In genomic region chr2:151967176-151967750, GRCm38 (mm10) we compare ENCODE assay signal across 8 mouse cellular contexts. TPM values are rescaled to one million over a fixed set of nuclear protein-coding genes. Genes with fewer than 3 reads are reported as not detected.
A peak's percentile ranks its signal among the peaks of the same experiment; 100 is the strongest.
DNase-seq lines count a peak whose midpoint lies in the region; ATAC-seq lines count a peak whose summit lies in the region.
"Had no signal": no experiment of that assay in that cellular context is flagged by ENCODE, and none has a peak within 500 bp of the region (broad histone marks: within the 10 kb centered on the region; RNA-seq: fewer than 3 reads in every experiment).

No protein-coding gene starts in this region.

- no peak overlapping the region; the same call in 1 of the 2 replicates for H3K9ac ChIP-seq in hindbrain, embryonic 12.5 days
- H3K9ac ChIP-seq in midbrain, embryonic 13.5 days (replicated peaks) = peak overlapping the region; percentile 53

- H3K36me3 ChIP-seq in embryonic facial prominence, embryonic 10.5 days (replicated peaks) = peaks cover 31% of the 10 kb centered on the region
- H3K36me3 ChIP-seq in hindbrain, embryonic 12.5 days = 0 out of 2 replicates have a peak, but pooled peaks cover 6% of the 10 kb centered on the region
- peaks cover 4% of the 10 kb centered on the region; the same call in 1 of the 2 replicates for H3K36me3 ChIP-seq in midbrain, embryonic 13.5 days

- H3K4me2 ChIP-seq in hindbrain, embryonic 12.5 days (replicated peaks) = peak overlapping the region; percentile 68
- H3K4me2 ChIP-seq in midbrain, embryonic 13.5 days (replicated peaks) = peak overlapping the region; percentile 80

- H3K4me1 ChIP-seq in embryonic facial prominence, embryonic 10.5 days = peaks cover 82% of the 10 kb centered on the region
- H3K4me1 ChIP-seq in hindbrain, embryonic 12.5 days = peaks cover 80% of the 10 kb centered on the region
- H3K4me1 ChIP-seq in midbrain, embryonic 13.5 days (replicated peaks) = peaks cover 88% of the 10 kb centered on the region

- H3K27ac ChIP-seq in embryonic facial prominence, embryonic 10.5 days (replicated peaks) = peak overlapping the region; percentile 80
- H3K27ac ChIP-seq in hindbrain, embryonic 12.5 days = peak overlapping the region; percentile 82
- peak overlapping the region; percentile 93 for H3K27ac ChIP-seq in midbrain, embryonic 13.5 days

- peak; percentile 30 for ATAC-seq in hindbrain, embryonic 12.5 days (ENCODE audit: low FRiP score)
- peak; percentile 29 for ATAC-seq in midbrain, embryonic 13.5 days

- peak overlapping the region; percentile 30; the same call in 1 of the 2 replicates for H3K4me3 ChIP-seq in embryonic facial prominence, embryonic 10.5 days
- peak overlapping the region; percentile 5; the same call in 1 of the 2 replicates for H3K4me3 ChIP-seq in hindbrain, embryonic 12.5 days
- H3K4me3 ChIP-seq in midbrain, embryonic 13.5 days (replicated peaks) = peak overlapping the region; percentile 50

- no peaks in the 10 kb centered on the region for H3K9me3 ChIP-seq in embryonic facial prominence, embryonic 10.5 days
- no peaks in the 10 kb centered on the region for H3K9me3 ChIP-seq in hindbrain, embryonic 12.5 days (replicated peaks)
- no peaks in the 10 kb centered on the region for H3K9me3 ChIP-seq in midbrain, embryonic 13.5 days

- 25% methylated on average over 9 of the region's 9 CpGs for whole genome bisulfite sequencing in embryonic facial prominence, embryonic 10.5 days
- 16% methylated on average over 9 of the region's 9 CpGs for WGBS in hindbrain, embryonic 12.5 days
- WGBS in midbrain, embryonic 13.5 days = 12% methylated on average over 9 of the region's 9 CpGs

- DNase-seq in Muller cell, postnatal 12 days (ENCODE audit: inconsistent ontology term) = peak; percentile 67
- DNase-seq in embryonic facial prominence, embryonic 10.5 days (ENCODE audit: low spot score) = peak; percentile 50
- DNase-seq in adrenal gland, postnatal 4 days (ENCODE audit: low spot score in 2 of 2) = no peak
- DNase-seq in spleen, postnatal 10 days (ENCODE audit: low spot score in 2 of 2) = no peak
- DNase-seq in frontal cortex, postnatal 14 days (ENCODE audit: low spot score in 2 of 2) = no peak
- DNase-seq: adrenal gland, postnatal 10 days had no signal

- peaks cover 30% of the 10 kb centered on the region for H3K27me3 ChIP-seq in embryonic facial prominence, embryonic 10.5 days (replicated peaks; ENCODE audit: low read depth, poor library complexity, severe bottlenecking)
- no peaks in the 10 kb centered on the region for H3K27me3 ChIP-seq in hindbrain, embryonic 12.5 days
- H3K27me3 ChIP-seq in midbrain, embryonic 13.5 days = no peaks in the 10 kb centered on the region

RNA-seq across cellular contexts. Expression of gene Fam110a, which starts 12.8 kb away (rescaled TPM):
- 48.4 and 55.0 TPM in 2 replicates for polyA plus RNA-seq in embryonic facial prominence, embryonic 10.5 days (2016; fragmentation: Nextera tagmentation; extraction: Ambion mirVana)
- 78.6 and 86.0 TPM in 2 replicates for polyA plus RNA-seq in hindbrain, embryonic 12.5 days (2016; fragmentation: Nextera tagmentation; extraction: Ambion mirVana)
- polyA plus RNA-seq in midbrain, embryonic 13.5 days (2015; fragmentation: Nextera tagmentation; extraction: Ambion mirVana) = 97.0 and 97.3 TPM in 2 replicates
- total RNA-seq in adrenal gland, postnatal 4 days (2021) = 10 to 100 TPM; 13.1 to 13.4 TPM

RNA-seq across cellular contexts. Expression of gene Slc52a3, which starts 29.0 kb away (rescaled TPM):
- polyA plus RNA-seq in embryonic facial prominence, embryonic 10.5 days (2016; fragmentation: Nextera tagmentation; extraction: Ambion mirVana) = 0.63 and 0.80 TPM in 2 replicates
- 1.5 TPM in 2 replicates for polyA plus RNA-seq in hindbrain, embryonic 12.5 days (2016; fragmentation: Nextera tagmentation; extraction: Ambion mirVana)
- 0.55 and 0.99 TPM in 2 replicates for polyA plus RNA-seq in midbrain, embryonic 13.5 days (2015; fragmentation: Nextera tagmentation; extraction: Ambion mirVana)
- total RNA-seq in adrenal gland, postnatal 4 days (2021) = 1 to 10 TPM; 2.4 to 6.2 TPM

RNA-seq across cellular contexts. Expression of gene Angpt4, which starts 56.3 kb away (rescaled TPM):
- 0.27 and 0.73 TPM in 2 replicates for polyA plus RNA-seq in embryonic facial prominence, embryonic 10.5 days (2016; fragmentation: Nextera tagmentation; extraction: Ambion mirVana)
- polyA plus RNA-seq in hindbrain, embryonic 12.5 days (2016; fragmentation: Nextera tagmentation; extraction: Ambion mirVana) = 0.14 and 0.20 TPM in 2 replicates
- 0.10 and 0.11 TPM in 2 replicates for polyA plus RNA-seq in midbrain, embryonic 13.5 days (2015; fragmentation: Nextera tagmentation; extraction: Ambion mirVana)
- total RNA-seq in adrenal gland, postnatal 4 days (2021) = under 1 TPM; 0.48 to 0.62 TPM

Comparison
In these comparisons a context has a peak if more than half of its experiments do, and no peak if none do; other contexts are left out.
1. DNase-seq: peak in Muller cell, postnatal 12 days (single experiment) and embryonic facial prominence, embryonic 10.5 days (single experiment); none in adrenal gland, postnatal 4 days (0 of 2), spleen, postnatal 10 days (0 of 2) and frontal cortex, postnatal 14 days (0 of 2).
2. Peak in every context shown above with its lines, with median percentiles within 50 percentile points of each other: H3K27ac ChIP-seq and H3K4me3 ChIP-seq.